Mouse (Mus musculus) E14TG2a.4 (cell line): ENCODE measurements at regions not wholly inside any gene's neighbourhood (a gene's known extent, or its start where the extent isn't known, plus 50 kb on each side); places are given as distances from the start of the nearest gene placed in this dataset.

Source experiments
- H3K27me3 ChIP-seq: 2 replicates; pipeline ENCODE4 v1.6.1; 2014; ENCODE audit warnings: low read length, control low read depth; ENCODE audit not compliant: insufficient read depth
- H3K36me3 ChIP-seq: 2 replicates; pipeline ENCODE4 v1.6.1; 2014; ENCODE audit warnings: low read length, control low read depth; ENCODE audit not compliant: insufficient read depth
- H3K4me1 ChIP-seq: replicated peaks from 2 replicates; pipeline ENCODE4 v1.6.1; 2014; ENCODE audit warnings: low read depth, low read length, control low read depth
- H3K4me3 ChIP-seq: replicated peaks from 2 replicates; pipeline ENCODE4 v1.5.1; 2014; ENCODE audit warnings: mild to moderate bottlenecking, low read length
- H3K9me3 ChIP-seq: 2 replicates; pipeline ENCODE4 v1.6.1; 2014; ENCODE audit warnings: low read length, control low read depth
- CTCF ChIP-seq: conservative IDR thresholded peaks from 2 replicates; pipeline ENCODE4 v1.5.1; 2014; ENCODE audit warnings: low read length
- NANOG ChIP-seq: IDR thresholded peaks from 2 replicates; pipeline ENCODE4 v1.6.1; 2014; ENCODE audit warnings: borderline replicate concordance, low read length, mixed read lengths
- POU5F1 ChIP-seq: IDR thresholded peaks from 2 replicates; pipeline ENCODE4 v1.6.1; 2014; ENCODE audit warnings: low read length, borderline replicate concordance

DNA sequence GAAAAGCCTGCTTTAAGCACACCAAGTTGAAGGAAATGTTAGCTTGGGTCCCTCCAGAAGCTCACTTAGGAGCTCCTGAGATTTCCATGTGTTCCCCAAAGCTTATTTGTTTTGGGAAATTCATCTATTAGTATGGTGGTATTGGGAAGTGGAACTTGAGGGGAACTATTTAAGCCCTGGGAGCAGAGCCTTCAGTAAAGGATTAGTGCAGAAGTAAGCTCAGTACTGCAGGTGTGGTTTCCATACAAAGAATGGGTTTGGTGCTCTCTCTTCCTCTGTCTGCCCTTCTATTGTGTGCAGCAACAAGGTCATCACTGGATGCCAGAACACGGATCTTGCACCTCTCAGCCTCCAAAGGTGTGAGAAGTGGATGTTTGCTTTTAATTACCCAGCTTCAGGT lies 57.2 kb downstream of the Foxa2 start:
- H3K4me3 ChIP-seq = no peak overlapping the region
- H3K4me1 ChIP-seq = no peaks in the 10 kb centered on the region
- TF ChIP-seq CTCF = no peak
- no peak for TF ChIP-seq POU5F1
- TF ChIP-seq NANOG = no peak
- H3K36me3 ChIP-seq = no peaks in the 10 kb centered on the region
- H3K9me3 ChIP-seq = no peaks in the 10 kb centered on the region
- H3K27me3 ChIP-seq = peaks cover 4% of the 10 kb centered on the region; the same call in 1 of the 2 replicates

DNA sequence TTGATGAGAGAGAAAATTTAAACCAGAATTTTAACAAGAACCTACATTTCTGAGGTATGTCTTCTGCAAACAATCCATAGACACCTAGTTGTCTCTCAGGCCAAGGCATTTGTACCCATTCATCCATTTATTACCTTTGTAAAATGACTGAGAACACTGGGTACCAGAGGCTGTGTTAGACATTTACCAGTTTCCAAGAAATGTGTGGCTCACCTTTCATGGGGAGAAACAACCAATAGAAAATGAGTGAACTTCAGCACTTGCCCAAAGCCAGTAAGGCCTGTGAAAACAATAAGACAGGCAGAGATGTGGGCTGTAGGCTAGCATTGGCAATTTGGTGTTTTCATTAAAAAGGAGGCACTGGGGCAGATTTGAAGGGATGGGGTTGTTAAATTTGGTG lies 58.2 kb downstream of the Foxa2 start:
- Histone ChIP-seq H3K9me3 (no peaks in the 10 kb centered on the region), H3K4me1 (no peaks in the 10 kb centered on the region), H3K4me3 (no peak overlapping the region), H3K36me3 (no peaks in the 10 kb centered on the region), H3K27me3 (peaks cover 7% of the 10 kb centered on the region; the same call in 1 of the 2 replicates)
- TF ChIP-seq CTCF (no peak), POU5F1 (no peak), NANOG (no peak)

DNA sequence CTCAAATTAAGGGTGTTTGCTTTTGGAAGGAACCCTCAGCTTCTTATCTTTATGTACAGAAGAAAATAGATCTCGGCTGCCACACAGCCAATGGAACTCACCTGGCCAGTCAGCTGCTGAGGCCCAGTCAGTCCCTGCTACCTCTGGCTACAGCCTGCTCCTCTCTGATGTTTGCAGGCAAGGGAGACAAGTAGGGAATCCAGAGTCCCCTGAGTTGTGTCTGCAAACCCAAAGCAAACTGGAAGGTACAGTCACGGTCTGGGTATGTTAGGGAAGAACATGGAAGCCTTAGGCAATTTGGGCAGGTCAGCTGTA lies 61.6 kb downstream of the Foxa2 start:
- TF ChIP-seq CTCF (no peak), POU5F1 (no peak), NANOG (no peak)
- Histone ChIP-seq H3K9me3 (no peaks in the 10 kb centered on the region), H3K4me3 (no peak overlapping the region), H3K36me3 (no peaks in the 10 kb centered on the region), H3K27me3 (peaks cover 7% of the 10 kb centered on the region; the same call in 1 of the 2 replicates), H3K4me1 (no peaks in the 10 kb centered on the region)

DNA sequence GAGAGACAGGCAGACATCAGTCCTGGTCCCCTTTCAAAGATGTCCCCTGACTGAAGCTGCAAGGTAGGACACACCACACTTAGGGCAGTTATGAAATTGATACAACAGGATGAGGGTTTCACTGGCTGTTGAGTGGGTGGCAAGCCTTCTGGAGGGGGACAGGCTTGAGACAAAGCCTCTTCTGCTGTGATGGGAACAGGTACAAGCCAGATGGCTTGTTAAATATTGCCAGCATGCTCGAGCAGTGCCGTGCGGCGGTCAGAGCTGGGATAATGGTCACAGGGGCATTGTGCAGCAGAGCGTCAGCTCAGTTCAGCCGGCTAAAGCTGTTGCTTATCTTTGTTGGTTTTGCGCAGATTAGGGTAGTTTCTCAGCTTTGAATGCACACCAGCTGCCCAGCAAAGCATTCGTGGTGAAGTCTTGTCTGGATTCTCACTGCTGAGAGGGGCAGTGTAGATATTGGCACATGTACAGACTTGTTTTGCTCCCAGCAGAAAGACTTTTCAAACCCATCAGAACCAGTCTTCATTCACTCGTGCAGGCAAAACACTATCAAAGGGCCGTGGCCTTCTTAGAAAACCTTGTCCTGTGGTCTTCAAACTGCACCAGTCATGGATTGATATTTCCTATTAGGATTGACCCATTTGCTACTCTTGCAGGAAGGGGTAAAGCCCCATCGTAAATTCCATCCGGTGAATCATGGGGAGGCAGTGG lies 62.1 kb downstream of the Foxa2 start:
- no peak overlapping the region for H3K4me3 ChIP-seq
- peaks cover 7% of the 10 kb centered on the region; the same call in 1 of the 2 replicates for H3K27me3 ChIP-seq
- TF ChIP-seq NANOG (no peak), POU5F1 (no peak), CTCF (no peak)
- no peaks in the 10 kb centered on the region for H3K36me3 ChIP-seq
- no peaks in the 10 kb centered on the region for H3K4me1 ChIP-seq
- H3K9me3 ChIP-seq = no peaks in the 10 kb centered on the region

DNA sequence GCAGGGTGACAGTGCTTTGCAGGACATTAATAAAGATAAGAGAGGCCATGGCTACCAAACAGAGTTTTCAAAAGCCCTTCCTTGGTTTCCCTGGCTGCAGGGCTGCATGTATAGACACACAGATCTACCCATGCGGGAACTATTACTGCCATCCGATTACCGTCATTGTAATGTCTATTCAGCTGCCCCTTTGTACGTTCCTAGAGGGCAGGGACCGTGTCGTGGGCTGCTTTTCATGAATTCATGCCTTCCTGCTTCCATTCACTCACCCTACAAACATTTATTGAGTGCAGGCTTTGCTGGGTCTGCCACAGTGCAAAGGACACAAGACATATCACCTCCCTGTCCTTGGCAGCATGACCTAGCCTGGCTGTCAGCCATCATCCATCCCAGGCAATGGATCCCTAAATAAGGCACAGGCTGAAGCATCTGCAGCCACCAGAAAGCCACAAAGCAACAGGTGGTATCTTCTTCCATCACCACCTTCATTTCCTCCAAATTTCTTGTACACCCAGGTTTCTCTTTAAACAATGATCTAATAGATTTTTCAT lies 65.8 kb downstream of the Foxa2 start:
- TF ChIP-seq CTCF (no peak), NANOG (no peak), POU5F1 (no peak)
- Histone ChIP-seq H3K4me1 (peaks cover 4% of the 10 kb centered on the region; the same call in 1 of the 2 replicates), H3K4me3 (no peak overlapping the region), H3K36me3 (no peaks in the 10 kb centered on the region), H3K27me3 (peaks cover 7% of the 10 kb centered on the region; the same call in 1 of the 2 replicates), H3K9me3 (no peaks in the 10 kb centered on the region)

DNA sequence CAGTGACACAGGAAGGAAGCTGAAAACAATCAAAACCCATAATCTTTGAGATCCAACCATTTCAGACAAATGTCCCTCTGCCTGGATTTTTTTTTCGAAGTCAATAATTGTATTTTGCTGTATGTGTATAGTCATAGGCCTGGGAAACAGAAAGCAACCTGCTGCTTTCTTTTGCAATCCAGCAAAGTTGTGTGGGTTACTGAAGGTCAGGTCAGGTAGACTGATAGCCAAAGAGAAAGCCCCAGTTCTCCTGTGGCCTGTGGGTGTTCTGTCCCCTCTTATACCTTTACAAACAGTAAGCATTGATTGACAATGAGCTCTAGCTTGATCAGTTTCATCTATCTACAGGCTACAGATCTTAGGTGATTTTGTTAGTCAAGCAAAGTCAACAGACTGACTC lies 66.4 kb downstream of the Foxa2 start:
- peaks cover 4% of the 10 kb centered on the region; the same call in 1 of the 2 replicates for H3K4me1 ChIP-seq
- H3K9me3 ChIP-seq = no peaks in the 10 kb centered on the region
- H3K4me3 ChIP-seq = no peak overlapping the region
- H3K36me3 ChIP-seq = no peaks in the 10 kb centered on the region
- peaks cover 7% of the 10 kb centered on the region; the same call in 1 of the 2 replicates for H3K27me3 ChIP-seq
- TF ChIP-seq POU5F1 (no peak), CTCF (no peak), NANOG (no peak)

DNA sequence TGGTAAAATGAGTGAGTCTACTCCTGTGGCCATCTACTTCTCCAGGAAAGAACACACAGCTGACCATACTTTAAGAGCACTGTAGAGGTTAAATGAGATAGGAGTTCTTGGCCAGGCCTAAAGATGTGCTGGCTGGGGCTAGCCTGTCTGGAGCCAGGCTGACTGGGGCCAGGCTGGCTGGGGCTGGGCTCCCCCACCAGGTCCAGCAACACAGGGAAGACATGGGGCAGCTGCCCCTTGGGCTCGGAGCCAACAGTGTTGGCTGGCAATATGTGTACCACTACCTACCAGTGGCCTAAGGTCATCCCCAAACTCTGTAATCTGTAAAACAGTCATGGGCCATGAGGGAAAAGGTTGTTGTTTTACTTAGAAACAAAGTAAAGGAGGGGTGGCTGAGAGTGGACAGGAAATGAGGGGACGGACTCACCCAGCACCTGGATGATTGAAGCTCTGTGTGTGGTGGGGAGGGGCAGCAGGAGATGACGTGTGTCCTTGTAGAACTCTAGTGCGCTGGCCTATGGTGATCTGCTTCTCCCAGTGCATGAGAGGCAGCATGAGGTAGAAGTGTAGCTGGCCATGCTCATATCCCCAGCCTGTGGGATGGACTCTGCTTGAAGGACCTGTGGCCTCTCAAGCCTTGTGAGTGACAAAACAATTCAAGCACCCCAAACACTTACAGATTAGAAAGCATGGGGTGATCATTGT lies 67.0 kb downstream of the Foxa2 start:
- Histone ChIP-seq H3K36me3 (no peaks in the 10 kb centered on the region), H3K27me3 (peaks cover 5% of the 10 kb centered on the region; the same call in 1 of the 2 replicates), H3K9me3 (no peaks in the 10 kb centered on the region), H3K4me1 (peaks cover 4% of the 10 kb centered on the region; the same call in 1 of the 2 replicates), H3K4me3 (no peak overlapping the region)
- TF ChIP-seq NANOG (no peak), CTCF (no peak), POU5F1 (no peak)

DNA sequence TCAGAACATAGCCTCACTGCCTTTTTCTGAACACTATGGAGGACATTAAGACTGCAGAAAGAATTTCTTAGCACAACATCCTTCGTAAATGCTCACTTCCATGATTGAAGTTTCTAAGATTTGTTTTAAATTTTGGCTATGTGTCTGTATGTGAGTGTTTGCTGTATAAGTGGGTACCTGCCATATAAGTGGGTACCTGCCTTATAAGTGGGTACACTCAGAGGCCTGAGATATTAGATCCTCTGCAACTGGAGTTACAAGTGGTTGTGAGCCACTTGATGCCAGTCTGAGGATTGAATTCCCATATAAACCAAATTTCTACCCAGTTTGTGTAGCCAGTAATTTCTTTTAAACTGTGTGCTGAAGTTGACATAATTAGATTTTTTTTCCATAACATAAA lies 67.8 kb downstream of the Foxa2 start:
- H3K36me3 ChIP-seq = no peaks in the 10 kb centered on the region
- peaks cover 4% of the 10 kb centered on the region; the same call in 1 of the 2 replicates for H3K4me1 ChIP-seq
- no peaks in the 10 kb centered on the region for H3K9me3 ChIP-seq
- no peak overlapping the region for H3K4me3 ChIP-seq
- H3K27me3 ChIP-seq = no peaks in the 10 kb centered on the region
- no peak for TF ChIP-seq POU5F1
- TF ChIP-seq CTCF = no peak
- no peak for TF ChIP-seq NANOG
